Mouse (Mus musculus) megakaryocyte, embryonic 14.5 days (primary cell): ENCODE results near the gene Gm1604a. TPM values are rescaled to one million over a fixed set of nuclear protein-coding genes. Genes with fewer than 3 reads are reported as not detected.
"Not testable (repeated sequence)": the region's sequence is repeated elsewhere in the genome, so short reads cannot be mapped to it uniquely, and the experiment has no call there.

ENCODE experiments used
- H3K27me3 ChIP-seq: replicated peaks from 2 replicates; pipeline ENCODE3; 2012; ENCODE audit warnings: inconsistent platforms
- H3K36me3 ChIP-seq: replicated peaks from 2 replicates; pipeline ENCODE3; 2012; ENCODE audit warnings: low read length, inconsistent platforms, mixed read lengths
- H3K4me1 ChIP-seq: 2 replicates; pipeline ENCODE4 v1.6.1; 2012; ENCODE audit warnings: inconsistent platforms
- H3K4me3 ChIP-seq: replicated peaks from 2 replicates; pipeline ENCODE3; 2012; ENCODE audit warnings: moderate library complexity, mild to moderate bottlenecking, inconsistent platforms
- H3K9me3 ChIP-seq: 2 replicates; pipeline ENCODE4 v1.6.1; 2012; ENCODE audit warnings: inconsistent platforms
- polyA plus RNA-seq: library from polyadenylated mRNA; stranded (reverse); fragments of >175 nt; gene quantifications from 2 replicates; pipeline ENCODE4 v1.2.3, GENCODE M21; 2012; ENCODE audit warnings: low replicate concordance; ENCODE audit not compliant: insufficient read depth

Gene Gm1604a
- polyA plus RNA-seq, 1 experiment = 1.2 TPM

GRCm38 (mm10) chr17:7111658-7112057 lies 86.3 kb downstream of the Gm1604a start:
- not testable (repeated sequence) for H3K36me3 ChIP-seq, H3K9me3 ChIP-seq, H3K4me1 ChIP-seq, H3K27me3 ChIP-seq, H3K4me3 ChIP-seq

- not testable (repeated sequence) for H3K27me3 ChIP-seq, H3K9me3 ChIP-seq, H3K36me3 ChIP-seq, H3K4me1 ChIP-seq, H3K4me3 ChIP-seq
These were observed 90.9 kb downstream of the Gm1604a start for GRCm38 (mm10) chr17:7116265-7116664.

- H3K27me3 ChIP-seq, H3K36me3 ChIP-seq, H3K4me3 ChIP-seq, H3K9me3 ChIP-seq, H3K4me1 ChIP-seq: not testable (repeated sequence)
These were observed 95.5 kb downstream of the Gm1604a start for GRCm38 (mm10) chr17:7120835-7121234.

- not testable (repeated sequence) for H3K27me3 ChIP-seq, H3K4me3 ChIP-seq, H3K9me3 ChIP-seq, H3K36me3 ChIP-seq, H3K4me1 ChIP-seq
These were observed 97.2 kb downstream of the Gm1604a start for GRCm38 (mm10) chr17:7122554-7122953.

GRCm38 (mm10) chr17:7126475-7126874 lies 101.1 kb downstream of the Gm1604a start:
- H3K9me3 ChIP-seq, H3K4me1 ChIP-seq, H3K27me3 ChIP-seq, H3K4me3 ChIP-seq, H3K36me3 ChIP-seq: not testable (repeated sequence)

- not testable (repeated sequence) for H3K27me3 ChIP-seq, H3K4me1 ChIP-seq, H3K4me3 ChIP-seq, H3K9me3 ChIP-seq, H3K36me3 ChIP-seq
These were observed 108.6 kb downstream of the Gm1604a start for GRCm38 (mm10) chr17:7134002-7134401.

- H3K36me3 ChIP-seq, H3K9me3 ChIP-seq, H3K4me3 ChIP-seq, H3K27me3 ChIP-seq, H3K4me1 ChIP-seq: not testable (repeated sequence)
These were observed 109.9 kb downstream of the Gm1604a start for GRCm38 (mm10) chr17:7135277-7135676.

Other genes starting within 250 kb of the Gm1604a start
- 7.8 and 123 TPM in 2 replicates for gene Ezr, start 242.8 kb upstream of the Gm1604a start, polyA plus RNA-seq
- 17.3 and 31.1 TPM in 2 replicates for gene Rsph3b, start 76.9 kb upstream of the Gm1604a start, polyA plus RNA-seq
- 2.2 TPM in 1 of 2 replicates, not detected in the other for gene Tagap1, start 64.4 kb upstream of the Gm1604a start, polyA plus RNA-seq
- gene Rnaset2b, start 54.9 kb upstream of the Gm1604a start, polyA plus RNA-seq = 274 and 598 TPM in 2 replicates
- not detected in 2 replicates for gene Gm49721, start 46.7 kb upstream of the Gm1604a start, polyA plus RNA-seq
- gene Rps6ka2, start 144.5 kb downstream of the Gm1604a start, polyA plus RNA-seq = 0.09 TPM in 1 of 2 replicates, not detected in the other